Mouse (Mus musculus): ENCODE data around the gene Olfr183. TPM values are rescaled to one million over a fixed set of nuclear protein-coding genes. Genes with fewer than 3 reads are reported as not detected.
"Not testable (repeated sequence)": the region's sequence is repeated elsewhere in the genome, so short reads cannot be mapped to it uniquely, and the experiment has no call there.

Gene Olfr183
- total and polyA plus RNA-seq, 2 experiments from 2014 or later: not detected

DNA sequence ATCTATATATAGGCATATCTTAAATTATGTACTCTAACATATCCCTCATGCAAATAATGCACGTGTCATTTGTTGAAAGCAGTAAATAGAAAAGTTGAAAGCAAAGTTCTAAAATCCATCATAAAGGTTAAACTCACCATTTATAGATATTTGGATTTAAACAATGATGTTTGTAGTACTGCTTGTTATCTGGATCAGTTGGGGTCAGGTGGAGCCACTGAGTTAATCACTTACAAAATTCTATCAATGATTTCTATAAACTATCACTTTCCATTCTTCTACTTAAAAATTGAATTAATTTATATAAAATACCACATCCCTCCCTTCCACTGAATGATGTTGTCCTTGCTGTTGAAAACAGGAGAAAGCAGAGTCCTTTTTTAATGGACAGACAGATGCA is 53.7 kb downstream of the Olfr183 start:
- no peaks in the 10 kb centered on the region for H3K4me1 ChIP-seq (ENCODE audit: insufficient read depth, low read length)
- H3K9ac ChIP-seq (replicated peaks; ENCODE audit: low read length): no peak overlapping the region
- no peaks in the 10 kb centered on the region for H3K36me3 ChIP-seq (ENCODE audit: insufficient read depth, low read length)
- no peaks in the 10 kb centered on the region for H3K27me3 ChIP-seq (ENCODE audit: insufficient read depth, low read length)
- WGBS: 77% methylated on average over 1 of the region's 1 CpGs
- DNase-seq (ENCODE audit: low spot score) (no peak), ATAC-seq (no peak)
- no peak overlapping the region for H3K4me2 ChIP-seq (ENCODE audit: low read depth, low read length)
- no peaks in the 10 kb centered on the region for H3K9me3 ChIP-seq (ENCODE audit: low read length)
- H3K27ac ChIP-seq: no peak overlapping the region
- no peak overlapping the region for H3K4me3 ChIP-seq (ENCODE audit: low read length)
- no peak for TF ChIP-seq CTCF (IDR thresholded peaks at IDR 0.05; ENCODE audit: low read depth)

DNA sequence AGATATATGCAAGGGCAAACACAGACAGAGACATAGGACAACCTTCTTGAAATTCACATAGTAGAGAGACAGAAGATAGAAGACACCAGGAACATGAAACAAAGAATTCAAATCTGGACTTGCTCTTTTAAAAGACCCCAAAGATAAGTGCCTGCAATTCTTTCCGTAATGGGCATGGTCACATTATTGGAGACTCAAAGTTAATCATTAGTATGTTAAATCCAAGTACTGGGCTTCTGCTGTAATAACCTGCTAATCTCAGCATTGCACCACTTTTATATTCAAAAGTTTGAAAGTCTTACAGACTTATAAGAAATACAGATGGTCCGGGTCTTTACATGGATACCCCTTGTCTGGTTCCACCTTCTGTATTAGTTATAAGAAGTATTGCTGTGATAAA is 54.1 kb downstream of the Olfr183 start:
- H3K27me3 ChIP-seq (ENCODE audit: insufficient read depth, low read length); H3K4me3 ChIP-seq (ENCODE audit: low read length); H3K4me1 ChIP-seq (ENCODE audit: insufficient read depth, low read length); H3K36me3 ChIP-seq (ENCODE audit: insufficient read depth, low read length); H3K4me2 ChIP-seq (ENCODE audit: low read depth, low read length); H3K27ac ChIP-seq; H3K9ac ChIP-seq (replicated peaks; ENCODE audit: low read length); H3K9me3 ChIP-seq (ENCODE audit: low read length); DNase-seq (ENCODE audit: low spot score); ATAC-seq: not testable (repeated sequence)
- WGBS: 94% methylated on average over 2 of the region's 2 CpGs

Other genes with a start within 250 kb of the Olfr183 start
- gene Olfr172, start 232.2 kb upstream of the Olfr183 start, total RNA-seq (2014; rRNA removed): not detected in 2 replicates
- gene Olfr172, start 232.2 kb upstream of the Olfr183 start, polyA plus RNA-seq (2015; fragmentation: Nextera tagmentation; extraction: Ambion mirVana): not detected in 2 replicates
- not detected in 2 replicates for gene Olfr173, start 195.1 kb upstream of the Olfr183 start, total RNA-seq (2014; rRNA removed)
- gene Olfr173, start 195.1 kb upstream of the Olfr183 start, polyA plus RNA-seq (2015; fragmentation: Nextera tagmentation; extraction: Ambion mirVana): not detected in 2 replicates
- gene Olfr175-ps1, start 168.6 kb upstream of the Olfr183 start, total RNA-seq (2014; rRNA removed): not detected in 2 replicates
- not detected in 2 replicates for gene Olfr175-ps1, start 168.6 kb upstream of the Olfr183 start, polyA plus RNA-seq (2015; fragmentation: Nextera tagmentation; extraction: Ambion mirVana)
- gene Olfr177, start 120.6 kb upstream of the Olfr183 start, total RNA-seq (2014; rRNA removed): not detected in 2 replicates
- gene Olfr177, start 120.6 kb upstream of the Olfr183 start, polyA plus RNA-seq (2015; fragmentation: Nextera tagmentation; extraction: Ambion mirVana): not detected in 2 replicates
- not detected in 2 replicates for gene Olfr178, start 103.3 kb upstream of the Olfr183 start, total RNA-seq (2014; rRNA removed)
- gene Olfr178, start 103.3 kb upstream of the Olfr183 start, polyA plus RNA-seq (2015; fragmentation: Nextera tagmentation; extraction: Ambion mirVana): not detected in 2 replicates
- gene Olfr181, start 66.6 kb upstream of the Olfr183 start, total RNA-seq (2014; rRNA removed): not detected in 2 replicates
- not detected in 2 replicates for gene Olfr181, start 66.6 kb upstream of the Olfr183 start, polyA plus RNA-seq (2015; fragmentation: Nextera tagmentation; extraction: Ambion mirVana)
- not detected in 2 replicates for gene Olfr180, start 66.0 kb upstream of the Olfr183 start, total RNA-seq (2014; rRNA removed)
- not detected in 2 replicates for gene Olfr180, start 66.0 kb upstream of the Olfr183 start, polyA plus RNA-seq (2015; fragmentation: Nextera tagmentation; extraction: Ambion mirVana)
- gene Olfr186, start 34.9 kb downstream of the Olfr183 start, total RNA-seq (2014; rRNA removed): not detected in 2 replicates
- not detected in 2 replicates for gene Olfr186, start 34.9 kb downstream of the Olfr183 start, polyA plus RNA-seq (2015; fragmentation: Nextera tagmentation; extraction: Ambion mirVana)
- gene Olfr187, start 44.4 kb downstream of the Olfr183 start, total RNA-seq (2014; rRNA removed): not detected in 2 replicates
- gene Olfr187, start 44.4 kb downstream of the Olfr183 start, polyA plus RNA-seq (2015; fragmentation: Nextera tagmentation; extraction: Ambion mirVana): not detected in 2 replicates
- gene Olfr190, start 82.6 kb downstream of the Olfr183 start, total RNA-seq (2014; rRNA removed): not detected in 2 replicates
- not detected in 2 replicates for gene Olfr190, start 82.6 kb downstream of the Olfr183 start, polyA plus RNA-seq (2015; fragmentation: Nextera tagmentation; extraction: Ambion mirVana)
- not detected in 2 replicates for gene Olfr191, start 94.5 kb downstream of the Olfr183 start, total RNA-seq (2014; rRNA removed)
- not detected in 2 replicates for gene Olfr191, start 94.5 kb downstream of the Olfr183 start, polyA plus RNA-seq (2015; fragmentation: Nextera tagmentation; extraction: Ambion mirVana)
- gene Olfr193, start 116.5 kb downstream of the Olfr183 start, total RNA-seq (2014; rRNA removed): not detected in 2 replicates
- not detected in 2 replicates for gene Olfr193, start 116.5 kb downstream of the Olfr183 start, polyA plus RNA-seq (2015; fragmentation: Nextera tagmentation; extraction: Ambion mirVana)
- not detected in 2 replicates for gene Olfr194, start 125.7 kb downstream of the Olfr183 start, total RNA-seq (2014; rRNA removed)
- not detected in 2 replicates for gene Olfr194, start 125.7 kb downstream of the Olfr183 start, polyA plus RNA-seq (2015; fragmentation: Nextera tagmentation; extraction: Ambion mirVana)
- not detected in 2 replicates for gene Olfr195, start 151.7 kb downstream of the Olfr183 start, total RNA-seq (2014; rRNA removed)
- not detected in 2 replicates for gene Olfr195, start 151.7 kb downstream of the Olfr183 start, polyA plus RNA-seq (2015; fragmentation: Nextera tagmentation; extraction: Ambion mirVana)
- gene Olfr196, start 175.1 kb downstream of the Olfr183 start, total RNA-seq (2014; rRNA removed): not detected in 2 replicates
- not detected in 2 replicates for gene Olfr196, start 175.1 kb downstream of the Olfr183 start, polyA plus RNA-seq (2015; fragmentation: Nextera tagmentation; extraction: Ambion mirVana)
- not detected in 2 replicates for gene Olfr198, start 208.2 kb downstream of the Olfr183 start, total RNA-seq (2014; rRNA removed)
- not detected in 2 replicates for gene Olfr198, start 208.2 kb downstream of the Olfr183 start, polyA plus RNA-seq (2015; fragmentation: Nextera tagmentation; extraction: Ambion mirVana)
- gene Olfr199, start 224.4 kb downstream of the Olfr183 start, total RNA-seq (2014; rRNA removed): not detected in 2 replicates
- gene Olfr199, start 224.4 kb downstream of the Olfr183 start, polyA plus RNA-seq (2015; fragmentation: Nextera tagmentation; extraction: Ambion mirVana): not detected in 2 replicates

Measured in hindbrain, postnatal 0 days (tissue).